Mouse (Mus musculus): ENCODE results near the gene Glrb. TPM values are rescaled to one million over a fixed set of nuclear protein-coding genes. Genes with fewer than 3 reads are reported as not detected.

The Glrb gene
- polyA plus RNA-seq, 1 experiment from 2014 or later = 3.0 TPM

DNA sequence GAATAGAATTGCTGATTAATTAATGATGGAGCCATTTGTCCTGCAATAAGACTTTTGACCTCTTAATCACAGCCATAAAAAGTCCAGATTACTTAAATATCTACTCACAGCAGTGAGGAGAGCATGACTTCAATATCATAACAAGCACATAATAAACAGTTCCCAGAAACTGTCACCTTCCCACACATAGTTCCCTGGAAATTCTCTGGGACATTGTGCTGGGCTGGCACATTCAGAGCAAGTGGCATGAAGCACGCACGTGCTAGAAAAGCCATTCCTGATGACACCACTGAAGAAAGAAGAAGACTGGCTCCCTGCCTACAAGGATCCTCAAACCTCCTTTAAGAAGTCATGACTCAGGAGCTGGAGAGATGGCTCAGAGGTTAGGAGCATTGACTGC, 67.8 kb downstream of the Glrb start:
- 65% methylated on average over 2 of the region's 2 CpGs for WGBS
- Histone ChIP-seq H3K36me3 (ENCODE audit: control insufficient read depth, insufficient read depth, low read length) (no peaks in the 10 kb centered on the region), H3K27ac (ENCODE audit: low read length) (no peak overlapping the region), H3K4me2 (ENCODE audit: low read depth, low read length) (no peak overlapping the region), H3K27me3 (ENCODE audit: control insufficient read depth, insufficient read depth, low read depth, low read length) (no peaks in the 10 kb centered on the region), H3K9ac (ENCODE audit: low read length) (no peak overlapping the region), H3K9me3 (ENCODE audit: control insufficient read depth, low read length) (no peaks in the 10 kb centered on the region), H3K4me1 (replicated peaks; ENCODE audit: control insufficient read depth, insufficient read depth, low read length) (no peaks in the 10 kb centered on the region), H3K4me3 (ENCODE audit: low read length) (no peak overlapping the region)
- ATAC-seq (ENCODE audit: low read depth) = no peak

DNA sequence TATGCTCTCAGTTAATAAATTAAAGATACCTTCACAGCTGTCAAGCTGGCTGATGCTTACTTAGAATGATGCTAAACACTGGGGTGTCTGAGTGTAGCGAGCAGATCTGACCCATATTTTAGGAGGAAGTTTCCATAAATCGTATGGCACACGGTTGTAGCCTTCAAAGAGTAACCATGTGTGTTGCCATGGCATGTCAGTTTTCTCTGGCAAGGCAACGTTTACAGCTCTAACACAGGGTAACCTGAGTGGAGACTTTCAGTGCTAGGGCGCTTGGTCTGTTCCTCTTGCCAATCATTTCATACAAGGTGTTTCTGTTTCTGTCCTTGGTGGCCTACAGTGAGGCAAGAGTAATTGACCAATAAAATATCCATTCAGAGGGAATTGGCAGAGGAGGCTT, 73.6 kb downstream of the Glrb start:
- Histone ChIP-seq H3K36me3 (ENCODE audit: control insufficient read depth, insufficient read depth, low read length) (no peaks in the 10 kb centered on the region), H3K4me1 (replicated peaks; ENCODE audit: control insufficient read depth, insufficient read depth, low read length) (no peaks in the 10 kb centered on the region), H3K27me3 (ENCODE audit: control insufficient read depth, insufficient read depth, low read depth, low read length) (no peaks in the 10 kb centered on the region), H3K4me2 (ENCODE audit: low read depth, low read length) (no peak overlapping the region), H3K9me3 (ENCODE audit: control insufficient read depth, low read length) (no peaks in the 10 kb centered on the region), H3K4me3 (ENCODE audit: low read length) (no peak overlapping the region), H3K27ac (ENCODE audit: low read length) (no peak overlapping the region), H3K9ac (ENCODE audit: low read length) (no peak overlapping the region)
- ATAC-seq (ENCODE audit: low read depth) = no peak
- WGBS = 71% methylated on average over 5 of the region's 5 CpGs

DNA sequence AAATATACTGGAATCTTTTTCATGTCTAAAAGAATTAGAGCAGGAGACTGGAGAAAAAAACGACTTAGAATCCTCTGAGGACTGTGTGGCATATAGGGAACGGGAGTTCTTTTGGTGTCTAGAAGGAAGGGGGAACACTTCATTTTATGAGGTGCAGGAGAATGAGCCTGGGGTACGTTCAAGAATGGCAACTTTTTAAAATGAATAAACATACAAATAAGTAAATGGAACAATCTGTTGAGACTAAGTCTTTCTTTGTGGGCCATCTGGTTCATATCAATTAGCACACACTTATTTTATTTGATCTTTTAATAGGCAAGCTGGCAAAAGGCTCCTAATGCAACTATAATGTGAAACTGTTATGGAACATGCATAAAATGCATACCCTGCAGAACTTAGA, 75.9 kb downstream of the Glrb start:
- peak; percentile 82 for ATAC-seq (ENCODE audit: low read depth)
- Histone ChIP-seq H3K4me3 (ENCODE audit: low read length) (no peak overlapping the region), H3K27ac (ENCODE audit: low read length) (no peak overlapping the region), H3K36me3 (ENCODE audit: control insufficient read depth, insufficient read depth, low read length) (no peaks in the 10 kb centered on the region), H3K4me1 (replicated peaks; ENCODE audit: control insufficient read depth, insufficient read depth, low read length) (no peaks in the 10 kb centered on the region), H3K9me3 (ENCODE audit: control insufficient read depth, low read length) (no peaks in the 10 kb centered on the region), H3K9ac (ENCODE audit: low read length) (no peak overlapping the region), H3K4me2 (ENCODE audit: low read depth, low read length) (no peak overlapping the region), H3K27me3 (ENCODE audit: control insufficient read depth, insufficient read depth, low read depth, low read length) (no peaks in the 10 kb centered on the region)
- WGBS = 35% methylated on average over 3 of the region's 3 CpGs

DNA sequence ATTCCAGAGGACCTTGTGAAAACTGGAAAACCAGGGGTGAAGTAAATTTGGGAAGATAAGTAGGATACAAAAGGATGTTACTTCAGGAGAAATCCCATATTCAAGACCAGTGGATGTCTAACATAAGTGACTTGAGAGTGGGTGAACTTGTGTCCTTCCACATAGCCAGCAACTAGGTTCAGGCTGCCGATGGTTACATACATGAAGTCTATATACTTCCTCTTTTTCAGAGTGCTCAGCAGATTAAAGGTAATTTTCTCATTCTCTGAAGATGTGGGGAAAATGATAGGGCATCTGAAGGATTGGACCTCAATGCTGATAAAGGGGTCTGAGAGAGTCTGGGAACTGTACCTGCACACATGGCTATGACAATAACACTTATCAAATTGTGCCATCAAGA, 89.5 kb downstream of the Glrb start:
- H3K9ac ChIP-seq (ENCODE audit: low read length) = no peak overlapping the region
- no peak overlapping the region for H3K4me2 ChIP-seq (ENCODE audit: low read depth, low read length)
- no peaks in the 10 kb centered on the region for H3K36me3 ChIP-seq (ENCODE audit: control insufficient read depth, insufficient read depth, low read length)
- 96% methylated on average over 1 of the region's 1 CpGs for WGBS
- no peak overlapping the region for H3K4me3 ChIP-seq (ENCODE audit: low read length)
- no peaks in the 10 kb centered on the region for H3K4me1 ChIP-seq (replicated peaks; ENCODE audit: control insufficient read depth, insufficient read depth, low read length)
- no peak overlapping the region for H3K27ac ChIP-seq (ENCODE audit: low read length)
- no peaks in the 10 kb centered on the region for H3K27me3 ChIP-seq (ENCODE audit: control insufficient read depth, insufficient read depth, low read depth, low read length)
- H3K9me3 ChIP-seq (ENCODE audit: control insufficient read depth, low read length) = no peaks in the 10 kb centered on the region
- ATAC-seq (ENCODE audit: low read depth) = no peak

DNA sequence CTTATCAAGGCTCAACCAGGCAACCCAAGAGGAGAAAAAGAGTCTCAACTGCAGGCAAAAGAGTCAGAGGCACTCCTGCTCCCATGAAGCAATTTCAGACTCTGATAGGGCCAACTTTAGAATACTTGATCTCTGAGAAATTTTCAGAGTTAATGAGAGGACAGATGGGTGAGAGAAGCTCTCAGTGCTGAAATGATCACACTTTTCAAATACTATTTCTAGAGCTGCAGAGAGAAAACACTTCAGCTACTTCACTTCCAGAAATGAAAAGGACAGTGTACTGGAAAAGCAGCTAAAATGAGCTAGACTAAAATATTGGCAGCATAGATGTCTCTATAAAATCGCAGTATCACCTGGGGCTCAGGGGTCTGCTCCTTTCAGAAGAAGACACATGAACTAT, 94.8 kb downstream of the Glrb start:
- Histone ChIP-seq H3K27ac (ENCODE audit: low read length) (no peak overlapping the region), H3K27me3 (ENCODE audit: control insufficient read depth, insufficient read depth, low read depth, low read length) (no peaks in the 10 kb centered on the region), H3K4me2 (ENCODE audit: low read depth, low read length) (no peak overlapping the region), H3K36me3 (ENCODE audit: control insufficient read depth, insufficient read depth, low read length) (no peaks in the 10 kb centered on the region), H3K9me3 (ENCODE audit: control insufficient read depth, low read length) (no peaks in the 10 kb centered on the region), H3K4me1 (replicated peaks; ENCODE audit: control insufficient read depth, insufficient read depth, low read length) (no peaks in the 10 kb centered on the region), H3K9ac (ENCODE audit: low read length) (no peak overlapping the region), H3K4me3 (ENCODE audit: low read length) (no peak overlapping the region)
- 92% methylated on average over 1 of the region's 1 CpGs for WGBS
- ATAC-seq (ENCODE audit: low read depth) = no peak

DNA sequence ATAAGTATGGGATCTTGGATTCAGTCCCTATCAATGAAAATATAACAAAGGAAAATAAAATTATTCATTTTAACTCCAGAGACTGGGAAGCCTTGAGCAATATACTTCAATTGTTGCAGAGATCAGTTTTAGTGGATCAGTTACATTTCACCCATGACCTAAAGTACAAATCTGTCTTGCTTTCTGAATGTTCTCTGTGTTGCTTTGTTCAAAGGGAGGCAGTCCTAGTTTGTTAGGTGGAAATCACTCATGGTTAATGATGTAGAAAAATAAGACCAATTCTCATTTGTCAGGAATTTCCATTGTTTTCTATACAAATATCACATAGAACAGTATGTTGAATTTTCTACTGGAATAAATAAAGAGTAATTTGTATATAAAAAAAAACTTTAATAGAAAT, 99.7 kb downstream of the Glrb start:
- Histone ChIP-seq H3K27ac (ENCODE audit: low read length) (no peak overlapping the region), H3K9me3 (ENCODE audit: control insufficient read depth, low read length) (no peaks in the 10 kb centered on the region), H3K36me3 (ENCODE audit: control insufficient read depth, insufficient read depth, low read length) (no peaks in the 10 kb centered on the region), H3K27me3 (ENCODE audit: control insufficient read depth, insufficient read depth, low read depth, low read length) (no peaks in the 10 kb centered on the region), H3K4me1 (replicated peaks; ENCODE audit: control insufficient read depth, insufficient read depth, low read length) (no peaks in the 10 kb centered on the region), H3K4me3 (ENCODE audit: low read length) (no peak overlapping the region), H3K9ac (ENCODE audit: low read length) (no peak overlapping the region), H3K4me2 (ENCODE audit: low read depth, low read length) (no peak overlapping the region)
- ATAC-seq (ENCODE audit: low read depth) = no peak

DNA sequence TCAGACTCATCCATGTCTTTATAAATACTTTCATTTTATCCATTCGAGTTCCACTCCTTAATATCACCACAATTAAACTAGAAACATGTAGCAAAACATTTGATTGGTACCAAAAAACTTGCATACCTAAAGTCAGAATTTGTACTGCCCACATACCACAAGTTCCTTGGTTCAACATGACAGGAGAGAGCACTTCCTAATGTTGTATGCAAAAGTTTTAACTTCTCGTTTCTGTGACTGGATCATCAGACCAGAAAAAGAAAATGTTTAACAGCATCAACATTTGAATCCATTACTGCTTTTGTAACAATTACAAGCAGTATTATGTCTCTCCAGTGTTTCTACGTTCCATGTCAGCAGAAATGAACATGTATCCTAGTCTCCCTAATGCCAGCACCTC, 101.2 kb downstream of the Glrb start:
- ATAC-seq (ENCODE audit: low read depth) = no peak
- WGBS = 66% methylated on average over 3 of the region's 3 CpGs
- no peak overlapping the region for H3K4me3 ChIP-seq (ENCODE audit: low read length)
- no peak overlapping the region for H3K27ac ChIP-seq (ENCODE audit: low read length)
- H3K36me3 ChIP-seq (ENCODE audit: control insufficient read depth, insufficient read depth, low read length) = no peaks in the 10 kb centered on the region
- H3K27me3 ChIP-seq (ENCODE audit: control insufficient read depth, insufficient read depth, low read depth, low read length) = no peaks in the 10 kb centered on the region
- no peaks in the 10 kb centered on the region for H3K4me1 ChIP-seq (replicated peaks; ENCODE audit: control insufficient read depth, insufficient read depth, low read length)
- H3K4me2 ChIP-seq (ENCODE audit: low read depth, low read length) = no peak overlapping the region
- H3K9ac ChIP-seq (ENCODE audit: low read length) = no peak overlapping the region
- H3K9me3 ChIP-seq (ENCODE audit: control insufficient read depth, low read length) = no peaks in the 10 kb centered on the region

DNA sequence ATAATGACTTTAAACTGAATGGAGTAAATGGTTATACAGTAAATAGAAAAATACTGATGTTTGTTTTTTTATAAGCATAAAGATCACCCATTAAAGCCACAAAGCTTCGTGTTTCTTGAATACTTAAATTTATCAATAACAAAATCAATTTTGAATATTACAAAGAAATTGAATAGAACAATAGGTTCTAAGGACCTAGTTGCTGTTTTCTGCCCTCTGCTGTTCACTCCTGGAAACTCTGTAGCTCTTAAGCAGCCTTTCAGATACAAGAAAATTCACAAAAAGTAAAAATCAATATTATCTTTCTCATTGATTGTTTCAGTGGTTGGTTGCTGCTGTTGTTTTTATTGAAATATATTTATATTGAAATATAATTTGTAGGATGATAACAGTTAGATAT, 108.1 kb downstream of the Glrb start:
- WGBS = 8% methylated on average over 1 of the region's 1 CpGs
- peaks cover 10% of the 10 kb centered on the region for H3K4me1 ChIP-seq (replicated peaks; ENCODE audit: control insufficient read depth, insufficient read depth, low read length)

DNA sequence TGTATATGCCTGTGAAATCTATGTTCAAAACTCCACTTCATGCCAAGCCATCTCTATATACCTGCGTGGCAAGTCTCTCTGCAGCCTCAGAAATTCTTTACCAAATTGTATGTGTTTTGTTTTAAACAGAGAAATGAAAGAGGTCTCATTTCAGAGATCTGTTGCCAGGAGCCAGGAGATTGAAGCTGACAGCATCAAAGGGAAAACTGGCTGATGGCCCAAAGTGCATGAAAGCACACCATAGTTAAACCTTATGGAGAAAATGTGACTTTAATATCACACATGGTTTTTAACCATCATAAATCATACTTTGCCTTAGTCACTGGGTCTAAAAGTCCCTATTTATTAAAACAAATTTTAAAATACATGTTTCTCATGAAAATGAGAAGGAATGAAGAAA, 109.6 kb downstream of the Glrb start:
- 54% methylated on average over 1 of the region's 1 CpGs for WGBS

More for the DNA sequence above, 108.1 kb downstream of the Glrb start:
- Histone ChIP-seq H3K36me3 (ENCODE audit: control insufficient read depth, insufficient read depth, low read length) (no peaks in the 10 kb centered on the region), H3K4me3 (ENCODE audit: low read length) (no peak overlapping the region), H3K27ac (ENCODE audit: low read length) (no peak overlapping the region), H3K9me3 (ENCODE audit: control insufficient read depth, low read length) (no peaks in the 10 kb centered on the region), H3K9ac (ENCODE audit: low read length) (no peak overlapping the region), H3K4me2 (ENCODE audit: low read depth, low read length) (no peak overlapping the region), H3K27me3 (ENCODE audit: control insufficient read depth, insufficient read depth, low read depth, low read length) (peaks cover 22% of the 10 kb centered on the region)
- no peak for ATAC-seq (ENCODE audit: low read depth)

DNA sequence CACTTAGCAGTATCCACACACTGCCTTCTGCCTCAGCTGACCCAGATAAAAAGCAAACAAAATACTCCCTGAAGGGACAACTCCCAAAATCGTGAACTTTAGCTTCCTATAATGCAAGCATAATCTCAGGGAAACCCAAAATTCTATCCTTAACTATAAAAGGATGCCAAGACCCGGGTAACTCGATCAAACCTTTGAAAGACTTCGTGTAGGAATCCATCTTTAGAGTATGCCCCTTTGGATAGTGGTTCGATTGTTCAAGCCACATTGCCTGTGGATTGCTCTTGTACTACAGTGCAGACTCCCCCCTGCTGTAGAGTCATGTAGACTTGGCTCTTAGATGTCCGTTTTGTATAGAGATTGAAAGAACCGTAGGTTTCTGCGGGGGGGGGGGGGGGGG, 110.2 kb downstream of the Glrb start:
- H3K36me3 ChIP-seq (ENCODE audit: control insufficient read depth, insufficient read depth, low read length) = no peaks in the 10 kb centered on the region
- peaks cover 25% of the 10 kb centered on the region for H3K27me3 ChIP-seq (ENCODE audit: control insufficient read depth, insufficient read depth, low read depth, low read length)
- 56% methylated on average over 7 of the region's 8 CpGs for WGBS
- ATAC-seq (ENCODE audit: low read depth) = no peak
- H3K9ac ChIP-seq (ENCODE audit: low read length) = no peak overlapping the region
- no peaks in the 10 kb centered on the region for H3K9me3 ChIP-seq (ENCODE audit: control insufficient read depth, low read length)
- peaks cover 12% of the 10 kb centered on the region for H3K4me1 ChIP-seq (replicated peaks; ENCODE audit: control insufficient read depth, insufficient read depth, low read length)
- H3K27ac ChIP-seq (ENCODE audit: low read length) = no peak overlapping the region
- no peak overlapping the region for H3K4me3 ChIP-seq (ENCODE audit: low read length)
- H3K4me2 ChIP-seq (ENCODE audit: low read depth, low read length) = no peak overlapping the region

More for the DNA sequence above, 109.6 kb downstream of the Glrb start:
- Histone ChIP-seq H3K4me2 (ENCODE audit: low read depth, low read length) (no peak overlapping the region), H3K9ac (ENCODE audit: low read length) (no peak overlapping the region), H3K27me3 (ENCODE audit: control insufficient read depth, insufficient read depth, low read depth, low read length) (peaks cover 25% of the 10 kb centered on the region), H3K9me3 (ENCODE audit: control insufficient read depth, low read length) (no peaks in the 10 kb centered on the region), H3K4me3 (ENCODE audit: low read length) (no peak overlapping the region), H3K36me3 (ENCODE audit: control insufficient read depth, insufficient read depth, low read length) (no peaks in the 10 kb centered on the region), H3K27ac (ENCODE audit: low read length) (no peak overlapping the region), H3K4me1 (replicated peaks; ENCODE audit: control insufficient read depth, insufficient read depth, low read length) (peaks cover 12% of the 10 kb centered on the region)
- no peak for ATAC-seq (ENCODE audit: low read depth)

All from lung, embryonic 16.5 days (tissue).